Mouse (Mus musculus) CH12.LX (cell line): ENCODE results near the gene Zranb3. TPM values are rescaled to one million over a fixed set of nuclear protein-coding genes. Genes with fewer than 3 reads are reported as not detected.

Experiments
- DNase-seq: peaks from one replicate; pipeline ENCODE4 v3.0.0-alpha.2; 2013; ENCODE audit errors: extremely low read depth
- H3K27ac ChIP-seq: 2 replicates; pipeline ENCODE4 v1.5.1; 2012; ENCODE audit warnings: low read depth, mild to moderate bottlenecking, control low read depth, moderate library complexity; ENCODE audit not compliant: insufficient read depth
- H3K27me3 ChIP-seq: replicated peaks from 2 replicates; pipeline ENCODE3; 2012; ENCODE audit warnings: inconsistent platforms
- H3K36me3 ChIP-seq, 2 experiments: replicated peaks in 1 of 2; 2 replicates each; pipeline versions ENCODE3 to v1.6.1; 2012; ENCODE audit warnings: inconsistent platforms in 1 of 2, low read length in 1 of 2, mild to moderate bottlenecking in 1 of 2, mixed read lengths in 1 of 2, moderate library complexity in 1 of 2; ENCODE audit not compliant: control insufficient read depth in 1 of 2, insufficient read depth in 1 of 2
- H3K4me1 ChIP-seq, 2 experiments: 2 replicates each; pipeline ENCODE4 v1.6.1; 2012; ENCODE audit warnings: inconsistent platforms in 1 of 2, moderate library complexity in 1 of 2; ENCODE audit not compliant: insufficient read depth in 2 of 2, control insufficient read depth in 1 of 2
- H3K4me2 ChIP-seq: 2 replicates; pipeline ENCODE4 v1.6.1; 2012; ENCODE audit warnings: low read depth, mild to moderate bottlenecking, control low read depth; ENCODE audit not compliant: poor library complexity, insufficient read depth, severe bottlenecking
- H3K4me3 ChIP-seq, 3 experiments: fragments of 150-350 bp in 1 of 3; sonication (generic) in 1 of 3; replicated peaks in 1 of 3; 2 replicates each; pipeline versions ENCODE3 to v1.5.1; 2011 to 2012; ENCODE audit warnings: low read depth in 2 of 3, low read length in 2 of 3, mild to moderate bottlenecking in 2 of 3, moderate library complexity in 2 of 3, control low read depth in 1 of 3, improper control_type of control experiment in 1 of 3, inconsistent platforms in 1 of 3, mixed read lengths in 1 of 3; ENCODE audit not compliant: poor library complexity in 1 of 3
- H3K79me2 ChIP-seq: replicated peaks from 2 replicates; pipeline ENCODE4 v1.6.1; 2012; ENCODE audit warnings: mild to moderate bottlenecking, moderate library complexity; ENCODE audit not compliant: control insufficient read depth, poor library complexity, insufficient read depth, severe bottlenecking; ENCODE audit errors: extremely low read depth
- H3K9ac ChIP-seq: 2 replicates; pipeline ENCODE4 v1.6.1; 2012; ENCODE audit warnings: low read depth, mild to moderate bottlenecking, control low read depth, moderate library complexity; ENCODE audit not compliant: insufficient read depth
- H3K9me3 ChIP-seq: replicated peaks from 2 replicates; pipeline ENCODE3; 2012; ENCODE audit warnings: low read length, inconsistent platforms, mixed read lengths
- CHD1 ChIP-seq: IDR thresholded peaks from 2 replicates; pipeline ENCODE4 v1.6.1; 2012; ENCODE audit warnings: low read depth, low read length, improper control_type of control experiment, inconsistent platforms
- CHD2 ChIP-seq: IDR thresholded peaks from 2 replicates; pipeline ENCODE4 v1.6.1; 2011; ENCODE audit warnings: low read length, improper control_type of control experiment
- CTCF ChIP-seq, 2 experiments: IDR thresholded peaks in 1 of 2; conservative IDR thresholded peaks in 1 of 2; 2 replicates each; pipeline ENCODE4 v1.5.1; 2011 to 2012; ENCODE audit warnings: low read depth in 2 of 2, low read length in 2 of 2, improper control_type of control experiment in 1 of 2, inconsistent platforms in 1 of 2, mild to moderate bottlenecking in 1 of 2, moderate library complexity in 1 of 2
- ELF1 ChIP-seq: IDR thresholded peaks from 2 replicates; pipeline ENCODE4 v1.6.1; 2014; ENCODE audit warnings: low read depth, mild to moderate bottlenecking, inconsistent platforms, low read length, improper control_type of control experiment
- GABPA ChIP-seq: IDR thresholded peaks from 2 replicates; pipeline ENCODE4 v1.6.1; 2012; ENCODE audit warnings: low read depth, low read length, improper control_type of control experiment, inconsistent platforms; ENCODE audit not compliant: insufficient replicate concordance
- IRF4 ChIP-seq: IDR thresholded peaks from 2 replicates; pipeline ENCODE4 v1.6.1; 2014; ENCODE audit warnings: low read depth, mild to moderate bottlenecking, inconsistent platforms, low read length, improper control_type of control experiment
- JUN ChIP-seq: IDR thresholded peaks from 2 replicates; pipeline ENCODE4 v1.6.1; 2011; ENCODE audit warnings: low read depth, mild to moderate bottlenecking, low read length, improper control_type of control experiment, moderate library complexity; ENCODE audit not compliant: insufficient read depth
- JUND ChIP-seq: conservative IDR thresholded peaks from 2 replicates; pipeline ENCODE4 v1.6.1; 2011; ENCODE audit warnings: low read depth, low read length, improper control_type of control experiment
- KAT2A ChIP-seq: IDR thresholded peaks from 2 replicates; pipeline ENCODE4 v1.6.1; 2012; ENCODE audit warnings: low read length, improper control_type of control experiment, inconsistent platforms; ENCODE audit not compliant: insufficient replicate concordance
- MAFK ChIP-seq: IDR thresholded peaks from 2 replicates; pipeline ENCODE4 v1.6.1; 2011; ENCODE audit warnings: low read length, improper control_type of control experiment; ENCODE audit not compliant: insufficient replicate concordance
- MAX ChIP-seq: IDR thresholded peaks from 2 replicates; pipeline ENCODE4 v1.6.1; 2011; ENCODE audit warnings: low read length, improper control_type of control experiment
- MAZ ChIP-seq: IDR thresholded peaks from 2 replicates; pipeline ENCODE4 v1.6.1; 2012; ENCODE audit warnings: low read depth, mild to moderate bottlenecking, inconsistent platforms, low read length, improper control_type of control experiment, moderate library complexity
- NRF1 ChIP-seq: IDR thresholded peaks from 2 replicates; pipeline ENCODE4 v1.6.1; 2014; ENCODE audit warnings: low read depth, mild to moderate bottlenecking, inconsistent platforms, low read length, improper control_type of control experiment, moderate library complexity
- PAX5 ChIP-seq: IDR thresholded peaks from 2 replicates; pipeline ENCODE4 v1.6.1; 2012; ENCODE audit warnings: low read length, inconsistent platforms, mixed read lengths
- POLR2AphosphoS2 ChIP-seq: IDR thresholded peaks from 2 replicates; pipeline ENCODE4 v1.6.1; 2011; ENCODE audit warnings: low read depth, low read length, improper control_type of control experiment
- RAD21 ChIP-seq: IDR thresholded peaks from 2 replicates; pipeline ENCODE4 v1.6.1; 2011; ENCODE audit warnings: low read depth, mild to moderate bottlenecking, low read length, improper control_type of control experiment, moderate library complexity
- RCOR1 ChIP-seq: conservative IDR thresholded peaks from 2 replicates; pipeline ENCODE4 v1.6.1; 2012; ENCODE audit warnings: low read depth, mild to moderate bottlenecking, inconsistent platforms, low read length, improper control_type of control experiment
- SIN3A ChIP-seq: IDR thresholded peaks from 2 replicates; pipeline ENCODE4 v1.6.1; 2012; ENCODE audit warnings: low read length, improper control_type of control experiment, inconsistent platforms
- SMC3 ChIP-seq: IDR thresholded peaks from 2 replicates; pipeline ENCODE4 v1.6.1; 2011; ENCODE audit warnings: low read depth, low read length, improper control_type of control experiment
- TBP ChIP-seq: conservative IDR thresholded peaks from 2 replicates; pipeline ENCODE4 v1.6.1; 2011; ENCODE audit warnings: low read depth, low read length, improper control_type of control experiment
- UBTF ChIP-seq: IDR thresholded peaks from 2 replicates; pipeline ENCODE4 v1.6.1; 2012; ENCODE audit warnings: low read depth, mild to moderate bottlenecking, inconsistent platforms, low read length, improper control_type of control experiment, moderate library complexity
- USF2 ChIP-seq: conservative IDR thresholded peaks from 2 replicates; pipeline ENCODE4 v1.6.1; 2011; ENCODE audit warnings: low read depth, low read length, improper control_type of control experiment
- ZC3H11A ChIP-seq: IDR thresholded peaks from 2 replicates; pipeline ENCODE4 v1.6.1; 2012; ENCODE audit warnings: low read depth, mild to moderate bottlenecking, inconsistent platforms, low read length, improper control_type of control experiment
- ZKSCAN1 ChIP-seq: IDR thresholded peaks from 2 replicates; pipeline ENCODE4 v1.6.1; 2012; ENCODE audit warnings: low read depth, inconsistent platforms, low read length, improper control_type of control experiment, borderline replicate concordance
- ZMIZ1 ChIP-seq: IDR thresholded peaks from 2 replicates; pipeline ENCODE4 v1.6.1; 2012; ENCODE audit warnings: low read depth, mild to moderate bottlenecking, inconsistent platforms, low read length, improper control_type of control experiment
- dilution Hi-C: fragments of 300-500 bp; cut with MboI; formaldehyde crosslinking; loops from 2 replicates; pipeline ENCODE4 v1.14.3; 2020; ENCODE audit warnings: low sequenced_read_pairs; ENCODE audit not compliant: extremely low pct_unique_long_range_greater_than_20kb, extremely low pct_ligation_motif_present
- in situ Hi-C: fragments of 300-500 bp; cut with MboI; formaldehyde crosslinking; loops from 3 replicates; pipeline ENCODE4 v1.14.3; 2019; ENCODE audit warnings: low sequenced_read_pairs, low pct_ligation_motif_present, low pct_unique_long_range_greater_than_20kb, mixed read lengths
- polyA plus RNA-seq: library from polyadenylated mRNA; unstranded; fragments of >175 nt; gene quantifications from 2 replicates; pipeline ENCODE4 v1.2.1, GENCODE M21; 2012; ENCODE audit warnings: low read depth; ENCODE audit not compliant: insufficient read length
- total RNA-seq, 2 experiments: library from RNA; depleted of rRNA; stranded (reverse); fragments of 300-350 nt in 1 of 2; fragments of >200 nt in 1 of 2; gene quantifications; 2 replicates each; pipeline ENCODE4 v1.2.3; 2012 to 2014

Gene Zranb3
- total and polyA plus RNA-seq, 3 experiments, result 9.9 to 13.6 (median 12.4) TPM

GRCm38 (mm10) chr1:127980911-127981559 lies 121.8 kb downstream of the Zranb3 start:
- H3K27ac ChIP-seq, result no peak overlapping the region
- no peaks in the 10 kb centered on the region for H3K79me2 ChIP-seq
- H3K27me3 ChIP-seq, result no peaks in the 10 kb centered on the region
- no peak for TF ChIP-seq CHD2
- TF ChIP-seq MAFK, result no peak
- TF ChIP-seq JUN, result no peak
- TF ChIP-seq USF2, result no peak
- TF ChIP-seq NRF1, result no peak
- no peak for TF ChIP-seq UBTF
- TF ChIP-seq CHD1, result no peak
- no peak for TF ChIP-seq CTCF (conservative IDR thresholded peaks at IDR 0.05 in 1 of 2, IDR thresholded peaks at IDR 0.05 in 1 of 2; ENCODE audit: low read depth in 2 of 2, low read length in 2 of 2)
- TF ChIP-seq TBP, result no peak
- no peak for TF ChIP-seq RCOR1
- no peak for TF ChIP-seq GABPA
- TF ChIP-seq IRF4, result no peak
- TF ChIP-seq ELF1, result no peak
- TF ChIP-seq ZMIZ1, result no peak
- no peak for TF ChIP-seq POLR2AphosphoS2
- TF ChIP-seq SIN3A, result no peak
- no peak for TF ChIP-seq MAX
- TF ChIP-seq RAD21, result no peak
- TF ChIP-seq, all 38 proteins: peak for 0
- dilution Hi-C loops, result no loop called here
- H3K36me3 ChIP-seq, result peaks cover 2 to 25% of the 10 kb centered on the region in 2 experiments
- peak; percentile 16 for DNase-seq
- H3K4me2 ChIP-seq, result no peak overlapping the region
- no peak overlapping the region for H3K9ac ChIP-seq
- H3K4me1 ChIP-seq, result peaks cover 0 to 9% of the 10 kb centered on the region in 2 experiments; a peak in 2 of 4 replicates
- no peak overlapping the region for H3K4me3 ChIP-seq
- in situ Hi-C loops, result no loop called here
- no peaks in the 10 kb centered on the region for H3K9me3 ChIP-seq

GRCm38 (mm10) chr1:127978125-127978524 lies 124.7 kb downstream of the Zranb3 start:
- H3K4me1 ChIP-seq, result peaks cover 0 to 9% of the 10 kb centered on the region in 2 experiments; a peak in 2 of 4 replicates
- dilution Hi-C loops, result no loop called here
- H3K36me3 ChIP-seq, result peaks cover 6 to 24% of the 10 kb centered on the region in 2 experiments
- H3K9ac ChIP-seq, result no peak overlapping the region
- no peaks in the 10 kb centered on the region for H3K79me2 ChIP-seq
- no peak for DNase-seq
- TF ChIP-seq PAX5 (no peak), ELF1 (no peak), KAT2A (no peak), SMC3 (no peak), CHD1 (no peak), ZKSCAN1 (no peak), MAZ (no peak), CTCF (conservative IDR thresholded peaks at IDR 0.05 in 1 of 2, IDR thresholded peaks at IDR 0.05 in 1 of 2; ENCODE audit: low read depth in 2 of 2, low read length in 2 of 2) (no peak), ZC3H11A (no peak), JUND (no peak)
- no peak overlapping the region for H3K27ac ChIP-seq
- no peak overlapping the region for H3K4me2 ChIP-seq
- in situ Hi-C loops, result no loop called here
- no peak overlapping the region for H3K4me3 ChIP-seq
- no peaks in the 10 kb centered on the region for H3K27me3 ChIP-seq
- no peaks in the 10 kb centered on the region for H3K9me3 ChIP-seq
